Mouse (Mus musculus) intestine, embryonic 14.5 days (tissue): ENCODE data around the gene Fndc3b. TPM values are rescaled to one million over a fixed set of nuclear protein-coding genes. Genes with fewer than 3 reads are reported as not detected.

Experiments
- ATAC-seq: fragments of 200-750 bp; cut with Nextera tagmentation; replicated peaks from 2 replicates; pipeline ENCODE4 v1.8.0; 2017; ENCODE audit warnings: low read depth, moderate number of reproducible peaks, moderate TSS enrichment, moderate library complexity; ENCODE audit not compliant: low FRiP score, low TSS enrichment
- DNase-seq: peaks from one replicate; pipeline ENCODE4 v3.0.0-alpha.2; 2018; ENCODE audit warnings: low spot score
- H3K27ac ChIP-seq: fragments of 300-500 bp; sonication (generic); 2 replicates; pipeline ENCODE4 v1.5.1; 2014; ENCODE audit warnings: low read depth, mild to moderate bottlenecking, control low read depth
- H3K27me3 ChIP-seq: fragments of 300-500 bp; sonication (generic); replicated peaks from 2 replicates; pipeline ENCODE4 v1.6.1; 2014; ENCODE audit warnings: low read length, control low read depth; ENCODE audit not compliant: control insufficient read depth, insufficient read depth
- H3K36me3 ChIP-seq: fragments of 300-500 bp; sonication (generic); 2 replicates; pipeline ENCODE4 v1.6.1; 2014; ENCODE audit warnings: low read length, control low read depth; ENCODE audit not compliant: control insufficient read depth, insufficient read depth
- H3K4me1 ChIP-seq: fragments of 300-500 bp; sonication (generic); replicated peaks from 2 replicates; pipeline ENCODE4 v1.6.1; 2014; ENCODE audit warnings: low read length, control low read depth, mixed read lengths; ENCODE audit not compliant: control insufficient read depth, insufficient read depth
- H3K4me2 ChIP-seq: fragments of 300-500 bp; sonication (generic); 2 replicates; pipeline ENCODE4 v1.6.1; 2014; ENCODE audit warnings: low read length
- H3K4me3 ChIP-seq: fragments of 300-500 bp; sonication (generic); 2 replicates; pipeline ENCODE4 v1.5.1; 2014; ENCODE audit warnings: low read depth, low read length, control low read depth, mixed read lengths
- H3K9ac ChIP-seq: fragments of 300-500 bp; sonication (generic); 2 replicates; pipeline ENCODE4 v1.6.1; 2014; ENCODE audit warnings: mild to moderate bottlenecking, low read length
- H3K9me3 ChIP-seq: fragments of 300-500 bp; sonication (generic); 2 replicates; pipeline ENCODE4 v1.6.1; 2016; ENCODE audit warnings: low read length, control low read depth; ENCODE audit not compliant: control insufficient read depth
- WGBS: fragments of 180-500 bp; shearing (Covaris S2); extraction: QIAGEN DNeasy Blood & Tissue Kit; methylation state at CpG from one replicate; pipeline ENCODE4 v1.1.7; 2014; 5-methylcytosine and 5-hydroxymethylcytosine counted together
- polyA plus RNA-seq: library from polyadenylated mRNA; unstranded; fragments of >200 nt; fragmentation: Nextera tagmentation; extraction: Ambion mirVana; gene quantifications from 2 replicates; pipeline ENCODE4 v1.2.1, GENCODE M21; 2014

The Fndc3b gene
- polyA plus RNA-seq, 1 experiment from 2014 or later = 26.1 TPM

GRCm38 (mm10) chr3:27598437-27599382 lies 112.4 kb downstream of the Fndc3b start:
- DNase-seq (no peak), ATAC-seq (no peak)
- 80% methylated on average over 11 of the region's 11 CpGs for WGBS
- no peaks in the 10 kb centered on the region for H3K27me3 ChIP-seq
- H3K9ac ChIP-seq = no peak overlapping the region
- H3K27ac ChIP-seq = no peak overlapping the region
- peaks cover 11% of the 10 kb centered on the region for H3K4me1 ChIP-seq
- H3K4me3 ChIP-seq = no peak overlapping the region
- no peaks in the 10 kb centered on the region for H3K9me3 ChIP-seq
- H3K4me2 ChIP-seq = no peak overlapping the region
- H3K36me3 ChIP-seq = no peaks in the 10 kb centered on the region

- H3K36me3 ChIP-seq = peaks cover 2% of the 10 kb centered on the region; the same call in 1 of the 2 replicates
- H3K4me3 ChIP-seq = no peak overlapping the region
- H3K9me3 ChIP-seq = no peaks in the 10 kb centered on the region
- no peaks in the 10 kb centered on the region for H3K27me3 ChIP-seq
- 87% methylated on average over 7 of the region's 7 CpGs for WGBS
- no peak overlapping the region for H3K27ac ChIP-seq
- H3K9ac ChIP-seq = no peak overlapping the region
- no peak for ATAC-seq
- no peak for DNase-seq
- H3K4me2 ChIP-seq = no peak overlapping the region
- H3K4me1 ChIP-seq = no peaks in the 10 kb centered on the region
Measured at GRCm38 (mm10) chr3:27593485-27594138, 117.5 kb downstream of the Fndc3b start.

DNA sequence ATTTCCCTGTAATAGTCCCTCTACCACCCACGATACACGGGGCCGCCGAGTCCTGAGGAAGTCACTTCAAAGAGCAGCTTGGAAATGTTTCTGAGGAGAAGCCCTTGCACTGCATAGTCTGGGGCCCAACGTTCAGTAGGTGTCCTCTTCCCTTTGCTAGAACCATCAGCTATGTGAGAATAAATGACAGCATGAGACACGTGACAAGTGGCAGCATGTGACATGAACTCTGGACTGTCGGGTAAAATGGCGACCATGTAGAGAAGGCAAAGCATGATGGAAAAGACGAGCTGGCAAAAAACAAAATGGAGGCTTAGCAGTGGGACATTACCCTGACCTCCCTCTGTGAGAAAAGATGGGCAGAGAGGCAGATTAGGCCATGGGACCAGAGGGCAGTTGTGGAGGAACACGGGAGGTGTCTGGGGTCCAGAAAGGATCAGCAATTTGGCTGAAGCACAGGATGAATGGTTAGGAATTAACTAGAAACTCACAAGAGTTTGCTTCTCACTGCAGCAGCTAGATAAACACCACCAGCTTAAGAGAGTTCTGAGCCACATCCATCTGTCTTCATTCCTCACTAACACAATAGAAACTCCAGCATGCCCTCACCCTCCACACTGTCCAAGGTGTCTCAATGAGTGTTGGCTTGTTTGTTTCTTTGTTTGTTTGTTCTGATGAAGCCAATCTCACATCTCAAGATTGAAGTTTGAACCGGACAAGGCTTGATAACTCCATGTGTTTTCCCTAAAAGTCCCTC lies 118.2 kb downstream of the Fndc3b start:
- no peak overlapping the region for H3K4me2 ChIP-seq
- DNase-seq = no peak
- H3K4me1 ChIP-seq = no peaks in the 10 kb centered on the region
- 85% methylated on average over 11 of the region's 11 CpGs for WGBS
- H3K27ac ChIP-seq = no peak overlapping the region
- no peaks in the 10 kb centered on the region for H3K27me3 ChIP-seq
- H3K9ac ChIP-seq = no peak overlapping the region
- ATAC-seq = no peak
- no peaks in the 10 kb centered on the region for H3K9me3 ChIP-seq
- H3K36me3 ChIP-seq = peaks cover 2% of the 10 kb centered on the region; the same call in 1 of the 2 replicates
- H3K4me3 ChIP-seq = no peak overlapping the region

- Histone ChIP-seq H3K4me2 (no peak overlapping the region), H3K27ac (no peak overlapping the region), H3K9me3 (no peaks in the 10 kb centered on the region), H3K4me3 (no peak overlapping the region), H3K36me3 (peaks cover 2% of the 10 kb centered on the region; the same call in 1 of the 2 replicates), H3K9ac (no peak overlapping the region), H3K27me3 (no peaks in the 10 kb centered on the region), H3K4me1 (0 out of 2 replicates have a peak, but pooled peaks cover 3% of the 10 kb centered on the region)
- WGBS = 78% methylated on average over 11 of the region's 11 CpGs
- DNase-seq (no peak), ATAC-seq (0 out of 2 replicates have a peak, but pooled peaks have one; percentile 3)
Measured at GRCm38 (mm10) chr3:27590823-27591222, 120.3 kb downstream of the Fndc3b start.

DNA sequence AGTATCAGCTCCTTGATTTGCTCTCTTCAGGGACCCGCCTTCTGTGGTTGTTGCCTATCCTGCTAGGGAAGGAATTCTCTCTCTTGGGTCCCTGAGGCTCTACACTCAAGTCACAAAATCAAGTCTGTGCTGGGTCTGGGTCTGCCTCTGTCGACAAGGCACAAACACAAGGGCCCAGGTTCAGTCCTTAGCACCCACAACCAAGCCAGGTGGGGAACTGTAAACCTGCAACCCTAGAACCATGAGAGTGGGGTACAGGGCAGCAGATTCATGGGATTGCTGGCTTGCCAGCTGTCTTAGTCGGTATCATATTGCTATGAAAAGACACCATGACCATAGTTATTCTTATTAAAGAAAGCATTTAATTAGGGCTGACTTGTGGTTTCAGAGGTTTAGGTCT lies 121.8 kb downstream of the Fndc3b start:
- Histone ChIP-seq H3K27ac (no peak overlapping the region), H3K9ac (no peak overlapping the region), H3K27me3 (no peaks in the 10 kb centered on the region), H3K4me2 (no peak overlapping the region), H3K36me3 (peaks cover 2% of the 10 kb centered on the region; the same call in 1 of the 2 replicates), H3K4me1 (0 out of 2 replicates have a peak, but pooled peaks cover 6% of the 10 kb centered on the region), H3K4me3 (no peak overlapping the region), H3K9me3 (no peaks in the 10 kb centered on the region)
- whole genome bisulfite sequencing = 94% methylated on average over 3 of the region's 3 CpGs
- ATAC-seq = no peak
- no peak for DNase-seq

DNA sequence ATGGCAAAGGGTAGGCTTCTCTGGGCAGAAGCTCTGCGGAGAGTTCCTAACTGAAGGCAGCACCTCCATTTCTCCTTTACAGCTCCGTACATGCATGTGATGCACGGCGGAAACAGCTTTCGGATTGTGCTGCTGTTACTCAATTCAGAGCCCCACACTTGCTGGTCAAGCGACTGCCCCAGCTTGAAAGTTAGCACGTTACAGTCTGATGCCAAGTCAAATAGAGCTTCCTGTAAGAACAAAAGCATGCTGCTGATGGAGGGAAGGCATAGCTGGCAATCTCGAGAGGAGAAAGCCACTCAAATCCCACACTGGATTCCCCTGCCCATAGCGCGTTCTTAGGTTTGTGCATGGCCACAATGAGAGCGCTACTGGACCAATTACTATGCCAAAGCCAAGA lies 122.5 kb downstream of the Fndc3b start:
- Histone ChIP-seq H3K4me2 (no peak overlapping the region), H3K36me3 (peaks cover 2% of the 10 kb centered on the region; the same call in 1 of the 2 replicates), H3K27ac (no peak overlapping the region), H3K27me3 (no peaks in the 10 kb centered on the region), H3K9me3 (no peaks in the 10 kb centered on the region), H3K4me1 (0 out of 2 replicates have a peak, but pooled peaks cover 6% of the 10 kb centered on the region), H3K4me3 (no peak overlapping the region), H3K9ac (no peak overlapping the region)
- WGBS = 92% methylated on average over 11 of the region's 11 CpGs
- no peak for ATAC-seq
- no peak for DNase-seq

- no peak for DNase-seq
- no peak overlapping the region for H3K27ac ChIP-seq
- no peaks in the 10 kb centered on the region for H3K36me3 ChIP-seq
- no peak overlapping the region for H3K4me2 ChIP-seq
- ATAC-seq = no peak
- H3K27me3 ChIP-seq = no peaks in the 10 kb centered on the region
- H3K9me3 ChIP-seq = no peaks in the 10 kb centered on the region
- no peak overlapping the region for H3K4me3 ChIP-seq
- H3K4me1 ChIP-seq = 0 out of 2 replicates have a peak, but pooled peaks cover 6% of the 10 kb centered on the region
- H3K9ac ChIP-seq = no peak overlapping the region
- WGBS = 46% methylated on average over 11 of the region's 11 CpGs
Measured at GRCm38 (mm10) chr3:27584607-27585605, 126.2 kb downstream of the Fndc3b start.
